Mouse (Mus musculus) gastrocnemius, adult 2 months (tissue): ENCODE results near the gene Cbx8. TPM values are rescaled to one million over a fixed set of nuclear protein-coding genes. Genes with fewer than 3 reads are reported as not detected.

Experiments used
- DNase-seq: peaks from one replicate; pipeline ENCODE4 v3.0.0; 2022
- H3K27ac ChIP-seq: fragments of 200-600 bp; 2 replicates; pipeline ENCODE4 v1.8.1; 2022; ENCODE audit warnings: mild to moderate bottlenecking
- H3K4me3 ChIP-seq: fragments of 200-600 bp; 2 replicates; pipeline ENCODE4 v1.8.1; 2022; ENCODE audit warnings: mild to moderate bottlenecking, moderate library complexity
- CTCF ChIP-seq: fragments of 200-600 bp; IDR thresholded peaks from 2 replicates; pipeline ENCODE4 v1.8.1; 2022; ENCODE audit warnings: antibody characterized with exemption, mild to moderate bottlenecking, moderate library complexity
- intact Hi-C: fragments of 180-260 bp; cut with DNase I; formaldehyde crosslinking; loops from one replicate; pipeline ENCODE4 v1.15.1; 2025
- total RNA-seq, 2 experiments: library from RNA; stranded (reverse); gene quantifications; 2 replicates each; pipeline ENCODE4 v1.2.3; 2021

Cbx8 gene
- total RNA-seq, 2 experiments from 2014 or later: 1.5 to 1.6 TPM

DNA sequence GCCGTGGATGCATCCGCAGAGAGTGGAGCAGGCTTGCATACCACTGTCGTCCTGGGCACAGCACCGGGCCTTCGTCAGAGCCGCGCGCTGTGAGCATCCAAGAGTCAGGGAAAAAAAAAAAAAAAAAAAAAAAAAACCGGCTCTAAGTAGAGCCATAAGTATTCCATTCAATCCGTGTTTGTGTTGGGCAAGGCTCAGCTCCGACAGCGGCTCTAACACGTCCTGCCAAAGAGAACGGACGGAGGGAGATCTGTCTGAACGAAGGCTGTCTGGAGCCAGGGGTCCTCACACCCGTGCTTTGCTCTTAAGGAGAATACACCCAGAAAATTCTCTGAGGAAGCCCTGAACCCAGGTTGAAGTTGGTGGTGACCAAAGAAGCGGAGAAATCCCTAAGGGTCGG lies 6.1 kb downstream of the Cbx8 start:
- DNase-seq: no peak
- H3K4me3 ChIP-seq: peak overlapping the region; percentile 62
- H3K27ac ChIP-seq: no peak overlapping the region
- intact Hi-C loops: loop anchor here (1.0 kb wide), 1 partner anchor 156 kb away; no protein-coding TSS in a partner anchor
- TF ChIP-seq CTCF: no peak

DNA sequence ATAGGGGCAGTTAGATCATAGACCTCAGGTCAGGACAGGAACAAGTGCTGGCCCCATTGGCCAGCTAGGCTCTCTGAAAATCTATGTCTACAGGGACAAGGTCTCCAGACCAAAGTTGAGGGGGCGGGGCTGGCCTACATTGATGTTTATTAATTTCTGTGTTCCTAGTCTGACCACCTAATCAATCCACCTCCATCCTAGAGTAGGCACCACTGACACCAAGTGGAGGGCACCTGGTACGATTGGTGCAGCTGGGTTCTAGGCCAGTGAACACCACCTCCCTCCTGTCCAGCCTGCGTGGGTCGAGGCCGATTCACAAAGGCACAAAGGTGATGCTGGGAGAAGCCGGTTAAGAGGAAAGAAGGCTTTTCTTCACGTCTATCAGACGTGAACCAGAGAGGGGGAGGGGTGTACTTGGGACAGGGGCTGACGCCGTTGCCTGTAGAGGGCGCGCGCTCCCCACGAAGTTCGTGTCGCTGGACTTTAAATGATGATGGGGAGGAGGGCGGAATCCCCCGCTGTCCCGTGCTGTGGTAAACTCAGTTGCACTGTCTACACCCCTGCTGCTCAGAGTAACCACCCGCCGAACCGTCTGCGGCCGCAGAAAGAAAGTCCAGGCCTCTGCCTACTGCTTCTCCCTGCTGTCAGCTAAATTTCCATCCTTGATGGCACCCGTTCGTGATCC lies 6.8 kb downstream of the Cbx8 start:
- peak; percentile 98 for TF ChIP-seq CTCF
- Histone ChIP-seq H3K4me3 (peak overlapping the region; percentile 62), H3K27ac (no peak overlapping the region)
- peak; percentile 90 for DNase-seq
- intact Hi-C loops: loop anchor here (1.0 kb wide), 1 partner anchor 156 kb away; no protein-coding TSS in a partner anchor

DNA sequence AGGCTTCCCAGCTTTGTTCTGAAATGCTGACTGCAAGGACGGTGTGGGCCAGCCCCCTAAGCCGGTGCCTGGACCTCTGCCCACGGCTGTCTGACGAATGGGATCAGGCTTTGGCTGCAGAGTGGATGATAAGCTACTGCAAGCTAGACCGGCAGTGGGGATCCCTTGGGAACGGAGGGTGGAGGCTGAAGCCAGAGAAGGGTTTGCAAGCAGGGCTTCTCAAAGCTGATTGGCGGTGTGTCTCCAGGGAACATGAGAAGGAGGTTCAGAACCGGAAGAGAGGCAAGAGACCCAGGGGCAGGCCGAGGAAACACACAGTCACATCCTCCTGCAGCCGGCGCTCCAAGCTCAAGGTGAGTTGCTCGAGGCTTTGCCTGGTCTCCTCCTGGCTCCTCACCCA lies 14.6 kb downstream of the Cbx8 start:
- intact Hi-C loops: no loop called here
- DNase-seq: peak; percentile 56
- Histone ChIP-seq H3K4me3 (no peak overlapping the region), H3K27ac (no peak overlapping the region)
- no peak for TF ChIP-seq CTCF

DNA sequence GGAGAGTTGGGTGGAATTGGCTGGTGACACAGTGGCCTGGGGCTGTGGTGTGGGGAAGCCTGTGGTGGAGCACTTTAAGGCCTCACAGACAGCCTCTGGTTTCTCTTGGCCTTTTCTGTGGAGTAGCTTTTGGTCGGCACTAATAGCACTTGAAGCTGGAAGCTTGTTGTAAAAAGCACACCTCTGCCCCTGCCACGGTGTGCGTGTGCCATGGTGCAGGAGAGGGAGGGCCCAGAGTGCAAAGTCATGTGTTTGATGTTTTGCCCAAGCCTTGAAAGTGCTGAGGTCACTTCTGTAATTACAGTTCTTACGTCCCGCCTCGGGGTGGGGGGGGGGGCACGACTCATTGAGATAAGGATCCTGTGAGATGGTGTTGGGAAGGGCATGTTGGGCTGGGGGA lies 16.5 kb downstream of the Cbx8 start:
- DNase-seq: no peak
- no peak overlapping the region for H3K27ac ChIP-seq
- intact Hi-C loops: no loop called here
- peak overlapping the region; percentile 96 for H3K4me3 ChIP-seq
- no peak for TF ChIP-seq CTCF

DNA sequence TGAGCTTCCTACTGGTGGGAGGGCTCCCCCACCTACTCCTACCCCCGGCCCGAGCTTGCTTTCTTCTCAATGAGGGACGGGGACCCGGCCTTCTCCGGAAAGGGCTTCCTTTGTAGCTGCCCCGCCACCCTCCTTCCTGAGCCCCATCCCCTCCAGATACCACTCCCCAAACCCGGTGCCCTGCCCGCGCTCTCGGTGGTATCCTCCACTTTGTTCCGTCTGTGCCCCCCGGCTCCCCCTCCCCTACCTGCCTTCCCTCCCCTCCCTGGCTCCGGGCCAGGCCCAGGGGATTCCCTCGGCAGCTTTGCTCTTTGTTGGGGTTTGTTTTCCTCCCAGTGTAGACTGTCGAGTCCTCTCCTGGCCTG lies 17.2 kb downstream of the Cbx8 start:
- H3K27ac ChIP-seq: peak overlapping the region; percentile 79
- no peak for DNase-seq
- intact Hi-C loops: no loop called here
- H3K4me3 ChIP-seq: peak overlapping the region; percentile 96
- TF ChIP-seq CTCF: no peak

DNA sequence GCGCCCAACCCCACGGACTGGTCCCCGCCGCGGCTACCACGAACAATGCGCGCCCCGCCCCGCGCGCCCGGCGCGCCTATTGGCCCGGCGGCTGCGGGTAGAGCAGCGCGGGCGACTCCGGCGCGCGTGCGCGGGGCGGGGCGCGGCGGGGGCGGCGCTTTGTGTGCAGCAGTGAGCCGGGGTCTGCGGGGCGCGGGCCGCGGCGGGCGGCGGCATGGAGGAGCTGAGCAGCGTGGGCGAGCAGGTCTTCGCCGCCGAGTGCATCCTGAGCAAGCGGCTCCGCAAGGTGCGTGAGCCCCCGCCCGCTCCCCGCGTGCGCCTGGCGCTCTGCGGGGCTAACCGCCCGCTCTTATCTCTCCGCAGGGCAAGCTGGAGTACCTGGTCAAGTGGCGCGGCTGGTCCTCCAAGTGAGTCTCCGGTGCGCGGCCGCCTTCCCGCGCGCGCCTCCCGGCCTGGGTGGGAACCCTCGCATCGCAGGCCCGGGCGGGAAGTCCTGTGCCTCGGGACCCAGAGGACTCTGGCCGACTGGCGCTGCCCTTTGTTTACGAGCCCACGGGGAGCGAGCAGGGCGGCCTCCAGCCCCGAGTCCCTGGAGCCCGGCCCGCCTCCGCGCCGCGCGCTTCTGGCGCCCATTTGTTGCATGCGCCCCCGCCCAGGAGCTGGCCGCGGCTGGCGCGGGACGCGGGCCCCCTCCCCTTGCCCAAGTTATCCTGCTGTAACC lies 17.7 kb downstream of the Cbx8 start, which contains the start of gene Cbx2:
TSS of gene Cbx2 (plus strand) at position 68 of the 721 bp plus-strand sequence.
- H3K4me3 ChIP-seq: peak within 1 kb of the TSS; percentile 96
- H3K27ac ChIP-seq: peak within 1 kb of the TSS; percentile 79
- no peak for TF ChIP-seq CTCF
- intact Hi-C loops: no loop called here
- DNase-seq: peak; percentile 93

DNA sequence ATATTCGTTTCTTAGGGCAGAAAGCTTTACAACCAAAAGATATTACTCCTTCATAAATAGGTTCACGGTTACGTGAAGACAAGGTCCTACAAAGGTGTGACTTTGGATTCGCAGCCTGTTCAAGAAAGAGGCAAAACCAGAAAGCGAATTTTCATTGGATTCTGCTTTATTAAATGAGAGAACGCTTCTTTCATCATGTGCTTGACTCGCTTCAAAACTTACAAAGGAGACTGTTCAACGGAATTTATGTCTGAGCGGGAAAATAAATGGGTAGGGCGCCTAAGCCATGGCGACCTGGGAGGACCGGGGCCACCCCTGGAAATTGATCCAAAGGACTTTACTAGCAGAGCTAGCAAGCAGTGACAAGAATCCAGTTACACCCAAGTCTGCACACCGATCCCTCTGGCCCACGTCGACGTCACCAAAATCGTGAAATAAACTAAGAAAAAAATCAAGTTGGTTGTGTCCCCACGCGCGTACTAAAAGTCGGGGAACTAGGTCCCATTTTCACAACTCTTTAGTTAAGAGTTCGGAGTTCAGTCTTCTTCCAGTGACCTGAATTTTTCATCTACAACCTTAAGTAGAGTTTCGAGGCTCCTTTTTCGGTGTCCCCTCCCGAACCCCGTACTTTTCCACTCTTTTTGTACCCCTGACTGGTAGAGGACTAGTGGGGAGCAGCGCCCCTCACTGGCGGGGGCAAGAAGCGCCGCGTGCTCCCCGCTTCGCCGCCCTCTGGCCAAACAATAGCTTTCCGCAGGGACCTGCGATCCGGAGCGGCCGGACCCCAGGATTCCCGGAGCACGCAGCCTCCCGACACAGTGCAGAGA lies 18.5 kb downstream of the Cbx8 start:
- peak overlapping the region; percentile 96 for H3K4me3 ChIP-seq
- peak; percentile 78 for TF ChIP-seq CTCF
- peak overlapping the region; percentile 66 for H3K27ac ChIP-seq
- intact Hi-C loops: no loop called here
- DNase-seq: no peak

DNA sequence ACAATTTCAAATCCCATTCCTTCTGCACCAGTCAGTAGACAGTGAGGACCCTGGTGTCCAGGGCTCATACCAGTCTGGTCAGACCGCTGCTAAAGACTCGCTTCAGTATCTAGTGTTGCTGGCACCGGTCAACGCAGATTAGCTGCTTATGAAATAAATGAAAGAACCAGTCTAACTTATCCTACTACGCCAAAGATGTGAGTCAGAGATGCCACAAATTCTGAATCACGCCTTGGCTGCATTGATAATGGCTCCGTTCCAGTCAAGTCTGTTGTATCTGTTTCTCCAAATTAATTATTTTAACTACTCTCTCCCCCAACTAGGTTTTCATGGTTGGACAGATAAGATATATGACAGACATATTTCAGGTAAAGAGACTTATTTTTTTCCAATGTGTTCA lies 19.6 kb downstream of the Cbx8 start:
- no peak for DNase-seq
- intact Hi-C loops: no loop called here
- no peak for TF ChIP-seq CTCF
- no peak overlapping the region for H3K27ac ChIP-seq
- H3K4me3 ChIP-seq: no peak overlapping the region

DNA sequence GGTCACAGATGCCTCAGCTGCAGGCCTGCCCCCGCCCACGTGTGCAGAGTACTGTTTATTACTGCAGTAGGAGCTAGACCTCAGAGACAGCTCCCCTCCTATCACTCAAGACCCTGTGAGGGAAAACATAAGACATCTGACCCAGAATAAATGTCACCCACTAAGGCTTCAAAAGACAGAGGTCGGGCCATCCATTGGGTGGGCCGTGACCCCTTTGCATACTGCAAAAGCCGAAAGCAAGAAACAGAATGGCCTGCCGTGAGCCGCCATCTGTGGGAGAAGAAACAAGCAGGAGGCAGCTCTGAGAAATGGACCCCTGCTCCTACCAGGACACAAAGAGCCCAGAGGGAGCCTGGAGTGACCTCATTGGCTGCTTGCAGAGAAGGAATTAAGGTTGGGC lies 23.3 kb downstream of the Cbx8 start:
- DNase-seq: no peak
- intact Hi-C loops: no loop called here
- no peak for TF ChIP-seq CTCF

DNA sequence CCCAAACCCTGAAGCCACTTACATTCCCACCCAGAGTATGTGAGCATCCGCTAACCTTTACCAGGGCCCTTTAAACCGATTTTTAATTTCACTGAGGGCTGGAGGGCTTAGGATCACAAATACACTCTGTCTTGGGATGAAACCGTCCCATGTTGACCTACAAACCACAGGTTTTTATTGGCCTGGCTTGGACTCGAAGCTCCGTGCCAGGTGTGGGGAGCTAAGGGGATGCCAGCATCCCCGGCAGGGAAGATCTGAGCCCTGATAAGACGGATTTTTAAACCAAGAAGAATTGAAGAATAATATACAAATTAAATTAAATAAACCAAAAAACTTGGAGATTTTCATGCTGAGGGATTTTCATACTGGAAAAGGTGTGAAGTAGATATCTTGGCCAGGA lies 26.3 kb downstream of the Cbx8 start:
- H3K27ac ChIP-seq: no peak overlapping the region
- no peak for DNase-seq
- H3K4me3 ChIP-seq: no peak overlapping the region
- no peak for TF ChIP-seq CTCF
- intact Hi-C loops: no loop called here

More for the DNA sequence above, 23.3 kb downstream of the Cbx8 start:
- Histone ChIP-seq H3K4me3 (no peak overlapping the region), H3K27ac (no peak overlapping the region)

DNA sequence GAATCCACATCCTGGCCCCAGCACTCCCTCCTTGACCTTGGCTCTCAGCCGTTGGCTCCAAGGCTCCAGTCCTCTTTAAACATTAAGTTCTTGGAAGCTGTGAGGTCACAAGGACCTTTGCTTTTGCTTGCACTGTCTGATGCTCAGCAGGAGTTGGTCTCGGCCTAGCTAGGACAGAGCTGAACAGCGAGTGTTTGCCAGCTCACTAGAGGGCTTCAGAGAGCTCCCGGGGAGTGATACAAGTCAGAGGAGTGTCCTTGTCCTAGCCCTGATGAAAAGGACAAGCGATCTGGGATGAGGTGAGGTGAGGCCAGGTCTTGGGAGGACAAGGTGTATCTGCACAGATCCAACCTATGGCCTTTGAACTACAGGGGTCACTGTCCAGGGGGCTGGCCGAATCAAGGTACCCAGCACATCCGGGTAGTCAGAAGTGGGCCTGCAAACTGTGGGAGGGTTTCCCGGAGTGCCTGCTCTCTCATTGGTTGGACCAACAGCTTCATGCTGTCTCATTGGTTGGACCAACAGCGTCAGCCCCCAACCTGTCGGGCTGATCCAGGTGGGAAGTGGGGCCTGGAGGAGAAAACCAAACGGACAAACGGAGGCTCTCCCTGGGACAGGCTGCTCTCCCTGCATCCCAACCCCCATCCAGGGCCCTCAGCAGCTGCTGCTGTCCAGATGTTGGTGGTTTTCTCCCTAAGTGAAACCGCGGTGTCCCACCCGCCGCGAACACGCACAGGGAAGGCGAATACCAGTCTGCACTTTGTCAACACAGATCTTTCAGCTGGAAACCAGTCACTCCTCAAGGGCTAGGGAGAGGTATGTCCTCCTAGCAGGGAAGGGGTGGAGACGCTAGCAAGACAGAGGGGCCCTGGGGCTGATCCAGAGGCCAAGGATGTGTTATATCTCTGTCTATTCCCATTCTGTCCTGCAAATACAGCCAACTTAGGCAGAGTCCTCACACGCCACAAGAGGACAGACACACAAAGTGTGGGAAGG lies 33.0 kb downstream of the Cbx8 start:
- Histone ChIP-seq H3K27ac (no peak overlapping the region), H3K4me3 (no peak overlapping the region)
- intact Hi-C loops: no loop called here
- DNase-seq: no peak
- no peak for TF ChIP-seq CTCF

DNA sequence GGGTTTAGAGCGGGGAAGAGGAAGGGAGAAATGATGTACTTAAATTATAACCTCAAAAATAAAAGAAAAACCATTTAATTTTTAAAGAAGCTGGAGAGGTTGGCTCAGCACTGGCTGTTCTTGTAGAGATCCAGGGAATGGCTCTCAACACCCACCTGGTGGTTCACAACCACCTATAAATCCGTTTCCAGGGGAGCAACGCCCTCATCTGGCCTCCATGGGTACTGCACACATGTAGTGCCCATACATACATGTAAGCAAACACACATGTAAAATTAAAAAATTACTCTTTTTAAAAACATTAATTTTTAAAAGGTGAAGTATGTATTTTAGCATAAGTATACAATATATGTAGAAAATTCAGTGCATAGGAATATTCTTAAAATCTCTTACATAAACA lies 34.3 kb downstream of the Cbx8 start:
- H3K4me3 ChIP-seq: no peak overlapping the region
- DNase-seq: no peak
- no peak overlapping the region for H3K27ac ChIP-seq
- intact Hi-C loops: no loop called here
- peak; percentile 8; the same call in 1 of the 2 replicates for TF ChIP-seq CTCF
